Mouse (Mus musculus): ENCODE measurements around the gene Tmem101.

DNA sequence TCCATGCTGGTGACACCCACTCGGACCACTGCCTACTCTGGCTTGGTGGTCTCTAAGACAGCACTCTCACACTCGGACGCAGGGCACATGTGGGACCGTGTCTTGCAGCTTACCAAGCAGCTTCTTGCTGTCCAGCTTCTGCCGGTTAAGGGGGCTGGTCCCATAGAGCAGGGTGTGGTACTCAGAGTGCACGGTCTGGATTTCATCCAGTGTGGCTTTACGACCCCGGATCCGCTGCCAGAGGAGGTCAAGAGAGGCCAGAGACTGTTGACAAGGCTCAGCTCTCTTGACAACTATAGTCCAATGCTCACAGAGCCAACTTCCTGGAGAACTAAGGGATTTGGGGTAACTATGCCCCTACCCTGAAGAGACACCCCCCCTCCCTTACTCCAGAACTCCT, 43.7 kb upstream of the Tmem101 start:
- TF ChIP-seq CTCF (IDR thresholded peaks at IDR 0.05; ENCODE audit: insufficient read depth, low read length) (no peak), POLR2A (IDR thresholded peaks at IDR 0.05; ENCODE audit: borderline replicate concordance, extremely low read depth, low read depth, low read length) (no peak)

Measured in lung, adult 2 months (tissue).